Mouse (Mus musculus) thymus, postnatal 36 days (tissue): Measurements from ENCODE around the gene Gcm2.

Experiments
- DNase-seq, 2 experiments: peaks; one replicate each; pipeline ENCODE4 v3.0.0; 2022; ENCODE audit warnings: mixed read lengths in 2 of 2

Gcm2 gene

DNA sequence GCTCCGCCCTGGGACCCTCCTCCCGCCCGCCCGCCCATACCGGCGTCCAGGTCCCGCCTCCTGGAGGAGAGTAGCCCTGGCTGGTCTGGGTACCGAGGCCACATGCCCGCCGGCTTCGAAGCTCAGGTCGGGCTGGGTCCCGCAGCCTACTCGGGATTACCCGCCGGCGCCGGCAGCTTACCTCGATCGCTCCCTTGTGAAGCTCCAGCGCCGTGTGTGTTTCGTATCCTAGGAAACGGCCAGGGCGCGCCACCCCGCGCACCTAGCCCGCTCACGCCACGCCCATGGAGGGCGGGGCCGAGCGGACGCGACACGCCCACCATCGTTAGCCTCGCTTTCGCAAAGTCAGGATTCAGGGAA, 31.4 kb downstream of the Gcm2 start, which contains the start of gene Mak:
Gene Mak (minus strand): TSS at position 286 of the 360 bp plus-strand sequence.
- peak; percentile 50 to 60 for DNase-seq

DNA sequence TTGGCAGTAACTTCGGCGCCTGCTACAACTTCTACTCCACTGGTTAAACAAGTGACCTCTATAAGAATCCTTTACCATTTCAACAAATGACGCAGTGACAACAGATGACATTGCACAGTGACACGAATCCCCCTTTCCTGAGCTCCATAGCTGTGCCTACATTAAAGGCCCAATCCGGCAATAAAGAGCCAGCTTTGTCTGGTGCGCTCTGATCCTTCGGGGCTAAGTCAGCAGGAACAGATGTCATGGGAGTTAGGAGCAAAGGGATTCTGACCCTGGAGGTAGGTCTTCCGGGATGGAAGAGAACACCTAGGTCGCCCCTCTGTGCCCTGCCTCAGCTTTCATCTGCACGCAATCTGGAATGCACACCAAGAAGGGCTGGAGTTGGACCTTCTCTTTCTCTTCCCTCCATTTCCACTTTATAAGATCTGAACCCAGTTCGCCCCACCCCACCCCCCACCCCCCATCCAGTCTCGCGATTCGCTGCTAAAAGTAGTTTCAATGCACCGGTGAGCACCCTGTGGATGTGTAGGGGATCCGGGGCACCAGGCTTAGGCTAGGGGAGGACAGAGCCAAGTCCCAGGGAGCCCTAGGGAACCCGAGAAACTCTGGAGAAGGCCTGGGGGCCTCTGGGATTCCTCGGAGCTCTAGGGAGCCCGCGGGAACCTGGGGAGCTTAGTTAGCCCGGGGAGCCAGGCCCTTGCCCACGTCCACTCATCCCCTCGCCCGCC, 32.0 kb downstream of the Gcm2 start:
- peak in 1 of 2 experiments; percentile 7 for DNase-seq

DNA sequence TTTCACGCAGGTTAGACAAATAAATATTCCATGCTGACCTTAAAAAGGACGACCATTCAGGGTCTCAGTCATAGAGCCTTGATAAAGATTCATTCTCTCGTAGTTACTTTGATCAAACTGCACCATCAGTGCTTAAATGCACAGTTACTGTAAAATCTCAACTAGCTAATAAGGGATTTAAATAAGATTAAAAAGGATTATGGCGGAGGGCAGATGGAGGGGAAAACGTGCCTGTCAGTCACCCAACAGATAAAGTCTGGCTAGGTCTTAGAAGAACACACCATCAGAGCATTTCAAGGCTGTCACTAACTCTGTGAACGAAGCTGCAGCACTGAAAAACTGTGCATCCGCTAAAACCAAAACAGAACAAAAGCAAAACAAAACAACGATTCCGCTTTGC, 32.9 kb downstream of the Gcm2 start:
- no peak for DNase-seq

DNA sequence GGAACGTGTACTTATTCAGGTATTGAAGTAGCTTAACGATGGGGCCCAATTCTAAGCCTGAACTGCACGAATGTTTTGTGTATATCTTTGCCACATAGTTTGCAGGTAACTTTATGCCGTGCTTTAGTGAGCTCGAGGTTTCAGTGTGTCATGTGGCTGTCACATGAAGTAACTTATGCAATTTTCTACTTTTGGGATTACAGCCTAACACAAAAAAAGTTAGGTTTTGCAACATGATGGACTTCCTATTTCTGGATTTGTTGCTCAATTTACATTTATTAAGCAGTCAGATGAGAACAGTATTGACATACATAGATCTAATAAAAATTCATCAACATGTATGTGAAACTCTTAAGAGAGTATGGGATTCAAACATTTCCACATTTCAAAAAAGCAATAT, 37.0 kb downstream of the Gcm2 start:
- DNase-seq = no peak

DNA sequence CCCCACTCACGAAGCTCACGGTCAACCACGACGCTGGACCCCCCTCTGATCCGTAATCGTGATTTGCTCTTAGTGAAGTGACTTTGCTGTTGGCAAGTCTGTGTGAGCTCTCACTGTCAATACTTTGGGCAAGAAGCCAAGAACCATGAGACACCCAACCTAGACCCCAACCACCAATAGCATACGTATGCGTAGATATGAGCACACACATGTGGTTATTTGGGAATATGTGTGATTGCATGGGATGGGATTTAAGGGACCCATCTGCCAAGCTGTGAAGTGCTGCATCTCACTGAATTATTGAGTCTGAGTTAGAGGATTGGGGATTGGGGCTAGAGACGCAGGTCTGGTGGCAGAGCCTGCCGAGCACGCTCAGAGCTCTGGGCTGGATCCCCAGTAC, 39.2 kb downstream of the Gcm2 start:
- DNase-seq = no peak

DNA sequence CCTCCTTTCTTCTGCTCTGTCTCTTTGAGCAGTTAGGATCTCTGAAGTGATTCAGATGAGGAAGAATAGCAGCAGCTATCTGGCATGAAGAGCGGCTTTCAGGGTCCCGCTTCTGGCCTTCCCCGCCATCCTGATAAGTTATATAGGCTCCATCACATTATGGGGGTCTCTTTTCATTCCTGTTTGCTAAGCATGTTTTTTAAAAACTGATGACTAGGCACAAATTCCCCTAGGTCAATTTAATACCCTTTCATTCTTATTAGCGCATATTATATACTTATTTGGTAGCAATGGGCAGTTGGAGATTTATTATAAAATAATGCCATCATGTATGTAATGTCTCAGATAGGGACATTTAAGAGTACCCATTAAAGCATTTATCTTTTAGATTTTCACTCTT, 43.2 kb downstream of the Gcm2 start:
- no peak for DNase-seq

DNA sequence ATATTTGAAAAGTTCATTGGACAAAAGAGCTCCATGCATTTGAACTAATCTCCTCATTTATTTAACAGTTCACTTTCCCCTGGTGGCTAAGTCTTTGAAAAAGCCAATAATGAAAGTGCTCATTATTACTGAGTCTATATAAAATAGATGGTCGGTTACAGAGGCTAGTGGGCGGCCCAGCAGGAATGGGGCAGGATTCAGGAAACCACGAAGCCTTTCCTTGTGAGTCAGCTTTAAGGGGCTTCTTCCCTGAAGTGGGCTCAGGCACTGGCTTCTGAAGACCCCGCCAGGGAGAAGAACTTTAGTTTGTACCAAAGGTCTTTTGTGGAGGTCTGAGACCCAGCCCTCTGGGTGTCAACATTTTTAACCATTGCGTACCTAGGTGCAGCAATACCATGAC, 58.9 kb downstream of the Gcm2 start:
- no peak for DNase-seq
